Mouse (Mus musculus): Measurements from ENCODE around the gene Hoxb8.

Hoxb8 gene

GRCm38 (mm10) chr11:96268031-96268745 is 13.5 kb upstream of the Hoxb8 start:
- no peak for DNase-seq (ENCODE audit: inconsistent ontology term)

DNA sequence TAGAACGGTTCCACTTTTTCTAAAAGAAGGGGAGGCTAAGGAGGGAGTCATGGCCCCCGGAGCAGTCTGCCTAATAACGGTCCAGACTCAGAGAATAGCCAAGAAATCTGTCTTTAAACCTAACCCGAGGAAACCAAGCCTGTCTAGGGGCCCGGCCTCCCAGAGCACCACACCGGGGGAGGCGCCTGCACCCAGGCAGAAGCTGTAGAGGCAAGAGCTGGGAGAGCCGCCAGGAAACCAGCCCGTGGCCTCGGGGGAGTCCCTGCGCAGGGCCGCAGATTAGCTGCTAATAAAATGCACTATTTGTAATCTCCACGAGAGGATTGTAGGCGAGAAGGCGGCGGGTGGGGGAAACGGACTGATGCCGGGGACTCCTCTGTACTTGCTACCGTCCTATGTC is 11.8 kb upstream of the Hoxb8 start:
- DNase-seq (ENCODE audit: inconsistent ontology term) = no peak

GRCm38 (mm10) chr11:96270996-96271540 is 10.6 kb upstream of the Hoxb8 start, which contains the start of gene Hoxb9:
Hoxb9 (plus strand) TSS chr11:96271457.
- DNase-seq (ENCODE audit: inconsistent ontology term) = no peak

GRCm38 (mm10) chr11:96271541-96272011 is 10.1 kb upstream of the Hoxb8 start:
- no peak for DNase-seq (ENCODE audit: inconsistent ontology term)

DNA sequence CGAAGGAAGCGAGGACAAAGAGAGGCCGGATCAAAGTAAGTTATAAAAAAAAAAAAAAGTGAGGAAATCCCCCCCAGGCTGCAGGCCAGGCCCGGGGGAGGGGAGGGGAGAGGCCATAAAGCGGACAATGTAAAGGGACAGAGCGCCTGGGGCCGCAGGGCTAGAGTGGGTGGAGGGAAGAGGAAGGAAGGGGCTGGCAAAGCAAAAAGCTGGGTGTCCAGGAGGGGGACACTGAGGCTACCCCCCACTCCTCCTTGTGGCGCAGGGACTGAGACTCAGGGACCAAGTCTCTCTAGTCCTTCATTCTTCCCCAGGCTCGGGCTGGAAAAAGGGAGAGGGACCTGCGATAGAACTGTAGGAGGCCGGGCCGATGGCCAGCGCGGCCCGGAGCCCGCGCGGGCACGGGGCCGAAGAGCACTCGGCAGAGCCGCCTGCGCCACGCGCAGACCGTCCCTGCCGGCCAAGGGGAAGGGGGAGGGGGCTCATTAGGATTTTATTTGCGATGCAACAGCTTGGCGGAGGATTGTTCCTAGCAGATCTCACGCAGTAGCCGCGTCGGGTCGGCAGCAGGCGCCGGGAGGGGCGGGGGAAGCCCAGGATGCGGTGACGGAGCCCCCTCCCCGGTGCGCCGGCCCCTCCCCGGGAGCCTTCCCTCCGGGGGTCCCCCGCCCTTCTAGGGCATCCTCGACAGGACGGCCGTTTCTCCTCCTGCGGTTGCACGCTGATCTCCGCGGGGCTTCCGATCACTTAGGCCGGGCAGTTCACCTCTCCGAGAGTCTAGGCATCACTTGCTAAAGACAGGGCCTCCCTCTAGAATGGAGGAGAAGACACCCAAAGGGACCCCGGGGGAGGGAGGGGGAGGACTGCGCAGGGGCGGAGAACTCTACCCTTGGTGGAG is 9.4 kb upstream of the Hoxb8 start:
- no peak for DNase-seq (ENCODE audit: inconsistent ontology term)

GRCm38 (mm10) chr11:96274428-96274827 is 7.3 kb upstream of the Hoxb8 start:
- DNase-seq (ENCODE audit: inconsistent ontology term) = no peak

- DNase-seq (ENCODE audit: inconsistent ontology term) = no peak
These were observed 5.8 kb upstream of the Hoxb8 start for GRCm38 (mm10) chr11:96275896-96276295.

DNA sequence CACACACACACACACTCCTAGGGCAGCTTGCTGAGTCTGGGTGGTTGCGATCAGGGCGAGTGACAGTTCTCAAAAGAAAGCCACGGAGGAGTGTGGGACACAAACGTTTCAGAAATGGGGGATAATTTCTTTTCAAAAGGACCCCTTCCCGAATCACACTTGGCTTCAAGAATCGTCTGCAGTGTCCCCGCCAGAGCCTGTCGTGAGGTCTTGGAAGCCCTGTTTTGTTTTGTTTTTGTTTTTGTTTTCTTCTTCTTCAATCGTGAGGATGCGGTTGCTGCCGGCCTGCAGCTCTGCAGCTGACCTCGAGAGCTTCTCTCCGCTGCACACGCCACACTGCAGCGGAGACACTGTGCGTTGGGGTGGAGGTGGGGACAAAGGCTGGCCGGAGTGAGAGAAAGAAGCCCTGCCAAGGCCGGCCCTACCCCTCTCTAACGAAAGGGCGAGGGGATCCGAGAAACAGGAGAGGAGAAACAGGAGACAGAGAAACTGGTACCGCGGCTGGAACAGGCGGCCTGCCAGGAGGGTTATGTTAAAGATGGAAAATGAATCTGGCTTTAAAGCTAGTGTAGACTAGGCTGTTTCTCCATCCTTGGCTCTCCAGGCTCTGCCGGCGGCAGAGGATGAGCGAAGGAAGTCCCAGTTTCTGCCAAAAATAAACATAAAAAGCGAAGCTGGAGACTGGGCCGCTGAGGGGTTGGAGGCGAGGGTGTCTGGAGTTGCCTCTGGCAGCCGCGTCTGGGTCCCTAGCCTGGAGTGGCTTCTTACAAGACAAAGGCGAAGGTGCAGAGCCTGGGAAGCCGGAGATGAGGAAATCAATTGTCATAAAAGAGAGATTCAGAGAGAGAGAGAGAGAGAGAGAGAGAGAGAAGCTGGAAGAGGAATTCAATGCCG is 4.3 kb upstream of the Hoxb8 start:
- no peak for DNase-seq (ENCODE audit: inconsistent ontology term)

GRCm38 (mm10) chr11:96278324-96278723 is 3.4 kb upstream of the Hoxb8 start:
- DNase-seq (ENCODE audit: inconsistent ontology term) = no peak

- DNase-seq (ENCODE audit: inconsistent ontology term) = peak; percentile 72
These were observed 2.9 kb upstream of the Hoxb8 start for GRCm38 (mm10) chr11:96278773-96279172.

- DNase-seq (ENCODE audit: inconsistent ontology term) = no peak
These were observed 2.1 kb upstream of the Hoxb8 start for GRCm38 (mm10) chr11:96279421-96280233.

- DNase-seq (ENCODE audit: inconsistent ontology term) = no peak
These were observed 1.0 kb upstream of the Hoxb8 start for GRCm38 (mm10) chr11:96280399-96281378.

GRCm38 (mm10) chr11:96281396-96281795 is 309 bp upstream of the Hoxb8 start:
- no peak for DNase-seq (ENCODE audit: inconsistent ontology term)

DNA sequence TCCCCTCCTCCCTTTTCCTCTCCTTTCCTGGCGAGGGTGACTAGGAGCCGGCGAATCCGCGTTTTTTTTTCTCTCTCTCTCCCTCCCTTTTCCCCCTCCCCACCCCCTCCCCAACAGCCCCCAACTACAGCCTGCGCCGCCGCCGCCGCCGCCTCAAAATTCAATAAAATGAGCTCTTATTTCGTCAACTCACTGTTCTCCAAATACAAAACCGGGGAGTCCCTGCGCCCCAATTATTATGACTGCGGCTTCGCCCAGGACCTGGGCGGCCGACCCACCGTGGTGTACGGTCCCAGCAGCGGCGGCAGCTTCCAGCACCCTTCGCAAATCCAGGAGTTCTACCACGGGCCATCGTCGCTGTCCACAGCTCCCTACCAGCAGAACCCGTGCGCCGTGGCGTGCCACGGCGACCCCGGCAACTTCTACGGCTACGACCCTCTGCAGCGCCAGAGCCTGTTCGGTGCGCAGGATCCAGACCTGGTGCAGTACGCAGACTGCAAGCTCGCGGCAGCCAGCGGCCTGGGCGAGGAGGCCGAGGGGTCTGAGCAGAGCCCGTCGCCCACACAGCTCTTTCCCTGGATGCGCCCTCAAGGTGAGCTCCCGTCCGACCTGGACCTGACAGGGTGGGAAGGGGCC is 1.2 kb downstream of the Hoxb8 start:
- DNase-seq (ENCODE audit: inconsistent ontology term) = no peak

- DNase-seq (ENCODE audit: inconsistent ontology term) = peak; percentile 36
These were observed 2.5 kb downstream of the Hoxb8 start for GRCm38 (mm10) chr11:96284041-96284749.

DNA sequence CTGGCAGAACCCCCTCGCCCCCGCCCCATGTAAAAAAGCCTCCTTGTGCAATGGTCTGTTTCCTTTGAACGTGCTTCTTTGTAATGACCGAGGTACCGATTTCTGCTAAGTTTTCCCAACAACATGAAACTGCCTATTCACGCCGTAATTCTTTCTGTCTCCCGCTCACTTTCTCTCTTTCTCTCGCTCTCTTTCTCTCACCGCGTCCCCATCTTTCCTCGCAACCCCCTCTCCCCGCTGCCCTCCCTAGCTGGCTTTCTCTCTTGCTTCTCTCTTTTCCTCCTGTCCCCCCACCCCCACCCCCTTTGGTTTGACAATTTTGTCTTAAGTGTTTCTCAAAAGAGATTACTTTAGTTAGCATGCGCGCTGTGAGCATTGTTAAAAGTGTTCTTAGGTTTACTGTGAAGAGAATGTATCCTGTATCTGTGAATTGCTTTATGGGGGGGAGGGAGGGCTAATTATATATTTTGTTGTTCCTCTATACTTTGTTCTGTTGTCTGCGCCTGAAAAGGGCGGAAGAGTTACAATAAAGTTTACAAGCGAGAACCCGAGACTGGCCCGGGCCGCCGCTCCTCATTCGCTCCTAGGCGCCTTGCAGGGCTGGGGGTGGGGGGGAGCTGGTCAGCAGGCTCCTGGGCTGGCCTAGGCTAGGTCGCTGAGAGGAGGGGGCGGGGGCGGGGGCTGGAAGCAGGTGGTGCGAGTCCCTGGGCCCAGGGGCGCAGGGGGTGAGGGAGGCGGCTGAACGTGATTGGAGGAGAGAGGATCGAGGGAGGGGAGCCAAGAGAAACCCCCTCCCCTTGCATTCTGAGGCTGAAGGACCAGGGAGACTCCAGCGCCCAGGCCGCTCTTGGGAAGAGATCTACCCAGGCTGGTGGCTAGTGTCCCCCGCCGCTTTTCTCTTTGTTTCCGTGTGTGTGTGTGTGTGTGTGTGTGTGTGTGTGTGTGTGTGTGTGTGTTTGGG is 3.3 kb downstream of the Hoxb8 start:
- no peak for DNase-seq (ENCODE audit: inconsistent ontology term)

Data from Muller cell, postnatal 12 days (primary cell).